Comparison of ENCODE assay signal across 16 mouse cellular contexts in genomic region chr3:31882621-31883131, GRCm38 (mm10). TPM values are rescaled to one million over a fixed set of nuclear protein-coding genes. Genes with fewer than 3 reads are reported as not detected.
DNase-seq lines count a peak whose midpoint lies in the region; ATAC-seq and TF ChIP-seq lines count a peak whose summit lies in the region.
"Had no signal": no experiment of that assay in that cellular context is flagged by ENCODE, and none has a peak within 500 bp of the region (broad histone marks: within the 10 kb centered on the region; RNA-seq: fewer than 3 reads in every experiment).

No protein-coding gene starts in this region.

- dilution Hi-C loops in CH12.LX (cut with MboI; ENCODE audit: extremely low pct_ligation_motif_present, extremely low pct_unique_long_range_greater_than_20kb, low sequenced_read_pairs): no loop called here

- no peak overlapping the region for H3K4me3 ChIP-seq in CH12.LX (replicated peaks in 1 of 3; ENCODE audit: low read depth in 2 of 3, low read length in 2 of 3, poor library complexity in 1 of 3)
- H3K4me3 ChIP-seq in hindbrain, embryonic 10.5 days: no peak overlapping the region
- H3K4me3 ChIP-seq in midbrain, embryonic 15.5 days: no peak overlapping the region
- H3K4me3 ChIP-seq: intestine, embryonic 15.5 days; liver, embryonic 15.5 days had no signal

- H3K9ac ChIP-seq in CH12.LX (ENCODE audit: insufficient read depth, low read depth): no peak overlapping the region
- no peak overlapping the region for H3K9ac ChIP-seq in midbrain, embryonic 15.5 days
- H3K9ac ChIP-seq: intestine, embryonic 15.5 days; liver, embryonic 15.5 days had no signal

- in situ Hi-C loops in CH12.LX (cut with MboI; ENCODE audit: low pct_ligation_motif_present, low pct_unique_long_range_greater_than_20kb, low sequenced_read_pairs): no loop called here

- WGBS in hindbrain, embryonic 10.5 days: 40% methylated on average over 12 of the region's 12 CpGs
- WGBS in midbrain, embryonic 15.5 days: 23% methylated on average over 12 of the region's 12 CpGs

- TF ChIP-seq CTCF in CH12.LX (conservative IDR thresholded peaks at IDR 0.05 in 1 of 2, IDR thresholded peaks at IDR 0.05 in 1 of 2; ENCODE audit: low read depth in 2 of 2, low read length in 2 of 2): no peak

- H3K27me3 ChIP-seq in CH12.LX (replicated peaks): no peaks in the 10 kb centered on the region
- no peaks in the 10 kb centered on the region for H3K27me3 ChIP-seq in hindbrain, embryonic 10.5 days (ENCODE audit: insufficient read depth, poor library complexity, severe bottlenecking)
- H3K27me3 ChIP-seq in midbrain, embryonic 15.5 days (replicated peaks): no peaks in the 10 kb centered on the region
- H3K27me3 ChIP-seq: intestine, embryonic 15.5 days; liver, embryonic 15.5 days had no signal

- TF ChIP-seq POLR2A in CH12.LX (IDR thresholded peaks at IDR 0.05; ENCODE audit: low read depth, low read length): no peak

- H3K9me3 ChIP-seq in CH12.LX (replicated peaks; ENCODE audit: low read length): no peaks in the 10 kb centered on the region
- H3K9me3 ChIP-seq in hindbrain, embryonic 10.5 days: no peaks in the 10 kb centered on the region
- no peaks in the 10 kb centered on the region for H3K9me3 ChIP-seq in midbrain, embryonic 15.5 days
- H3K9me3 ChIP-seq: intestine, embryonic 15.5 days; liver, embryonic 15.5 days had no signal

- 0 out of 2 replicates have a peak, but pooled peaks have one; percentile 17 for ATAC-seq in midbrain, embryonic 15.5 days (replicated peaks)
- ATAC-seq: activated CD4-positive, CD25-positive, alpha-beta regulatory T cell, adult 4 months; intestine, embryonic 15.5 days had no signal

- TF ChIP-seq RAD21 in CH12.LX (IDR thresholded peaks at IDR 0.05; ENCODE audit: low read depth, low read length): no peak

- no peak overlapping the region for H3K4me2 ChIP-seq in CH12.LX (ENCODE audit: insufficient read depth, low read depth, poor library complexity, severe bottlenecking)
- no peak overlapping the region for H3K4me2 ChIP-seq in midbrain, embryonic 15.5 days
- H3K4me2 ChIP-seq: intestine, embryonic 15.5 days; liver, embryonic 15.5 days had no signal

- peaks cover 10 to 27% of the 10 kb centered on the region in 2 experiments for H3K4me1 ChIP-seq in CH12.LX (ENCODE audit: control insufficient read depth in 1 of 2, insufficient read depth in 2 of 2)
- peaks cover 13% of the 10 kb centered on the region; the same call in 1 of the 2 replicates for H3K4me1 ChIP-seq in hindbrain, embryonic 10.5 days (replicated peaks)
- H3K4me1 ChIP-seq in midbrain, embryonic 15.5 days: no peaks in the 10 kb centered on the region
- H3K4me1 ChIP-seq: intestine, embryonic 15.5 days; liver, embryonic 15.5 days had no signal

- 0 out of 2 replicates have a peak, but pooled peaks have one; percentile 20 for TF ChIP-seq EP300 in CH12.LX (IDR thresholded peaks at IDR 0.05; ENCODE audit: low read length)

- H3K36me3 ChIP-seq in CH12.LX (replicated peaks in 1 of 2; ENCODE audit: control insufficient read depth in 1 of 2, insufficient read depth in 1 of 2, low read length in 1 of 2): no peaks in the 10 kb centered on the region
- no peaks in the 10 kb centered on the region for H3K36me3 ChIP-seq in hindbrain, embryonic 10.5 days
- no peaks in the 10 kb centered on the region for H3K36me3 ChIP-seq in midbrain, embryonic 15.5 days (replicated peaks)
- H3K36me3 ChIP-seq: intestine, embryonic 15.5 days; liver, embryonic 15.5 days had no signal

- H3K27ac ChIP-seq in CH12.LX (ENCODE audit: insufficient read depth, low read depth): no peak overlapping the region
- H3K27ac ChIP-seq in hindbrain, embryonic 10.5 days: peak overlapping the region; percentile 23; the same call in 1 of the 2 replicates
- no peak overlapping the region for H3K27ac ChIP-seq in midbrain, embryonic 15.5 days
- H3K27ac ChIP-seq: intestine, embryonic 15.5 days; liver, embryonic 15.5 days had no signal

- H3K79me2 ChIP-seq in CH12.LX (replicated peaks; ENCODE audit: control insufficient read depth, extremely low read depth, insufficient read depth, poor library complexity, severe bottlenecking): no peaks in the 10 kb centered on the region

- DNase-seq in CH12.LX (ENCODE audit: extremely low read depth): peak; percentile 60
- DNase-seq in Muller cell, postnatal 12 days (ENCODE audit: inconsistent ontology term): peak; percentile 73
- DNase-seq in hindbrain, embryonic 10.5 days (ENCODE audit: low spot score): peak; percentile 21
- no peak for DNase-seq in right cerebral cortex, postnatal 14 days
- DNase-seq in right cerebral cortex, postnatal 36 days (ENCODE audit: low spot score in 2 of 2): no peak
- DNase-seq in thymus, postnatal 0 days (ENCODE audit: low spot score): no peak
- DNase-seq: gastrocnemius, postnatal 14 days; layer of hippocampus, adult 9-11 months; left cerebral cortex, postnatal 4 days; lung, postnatal 4 days; right cerebral cortex, postnatal 25 days had no signal

TF ChIP-seq in CH12.LX, 34 proteins besides CTCF, POLR2A, EP300 and RAD21:
- TF ChIP-seq BHLHE40 (IDR thresholded peaks at IDR 0.05; ENCODE audit: low read depth, low read length): no peak
- TF ChIP-seq ETS1 (conservative IDR thresholded peaks at IDR 0.05; ENCODE audit: low read depth, low read length): peak; percentile 33; the same call in 1 of the 2 replicates

RNA-seq across cellular contexts. Expression of gene Kcnmb2, which starts 19.6 kb away (rescaled TPM):
- total RNA-seq in CH12.LX (2012; rRNA removed) (not detected in 2 replicates), CH12.LX (2014; rRNA removed) (not detected in 2 replicates)
- not detected in 2 replicates for polyA plus RNA-seq in CH12.LX (2012; ENCODE audit: insufficient read length, low read depth)
- 3.4 and 6.8 TPM in 2 replicates for polyA plus RNA-seq in hindbrain, embryonic 10.5 days (2016; fragmentation: Nextera tagmentation; extraction: Ambion mirVana)
- polyA plus RNA-seq in midbrain, embryonic 15.5 days (2015; fragmentation: Nextera tagmentation; extraction: Ambion mirVana): 13.4 and 14.0 TPM in 2 replicates
- 0.14 and 0.18 TPM in 2 replicates for polyA plus RNA-seq in thymus, postnatal 0 days (2015; fragmentation: Nextera tagmentation; extraction: Ambion mirVana)
- total RNA-seq: ES-E14 had no signal

Comparison
In these comparisons a context has a peak if more than half of its experiments do, and no peak if none do; other contexts are left out.
1. DNase-seq: peak in CH12.LX (single experiment), Muller cell, postnatal 12 days (single experiment) and hindbrain, embryonic 10.5 days (single experiment); none in right cerebral cortex, postnatal 14 days (single experiment), right cerebral cortex, postnatal 36 days (0 of 2) and thymus, postnatal 0 days (single experiment).